Comparison of ENCODE assay signal across 23 mouse cellular contexts in the genomic region with DNA sequence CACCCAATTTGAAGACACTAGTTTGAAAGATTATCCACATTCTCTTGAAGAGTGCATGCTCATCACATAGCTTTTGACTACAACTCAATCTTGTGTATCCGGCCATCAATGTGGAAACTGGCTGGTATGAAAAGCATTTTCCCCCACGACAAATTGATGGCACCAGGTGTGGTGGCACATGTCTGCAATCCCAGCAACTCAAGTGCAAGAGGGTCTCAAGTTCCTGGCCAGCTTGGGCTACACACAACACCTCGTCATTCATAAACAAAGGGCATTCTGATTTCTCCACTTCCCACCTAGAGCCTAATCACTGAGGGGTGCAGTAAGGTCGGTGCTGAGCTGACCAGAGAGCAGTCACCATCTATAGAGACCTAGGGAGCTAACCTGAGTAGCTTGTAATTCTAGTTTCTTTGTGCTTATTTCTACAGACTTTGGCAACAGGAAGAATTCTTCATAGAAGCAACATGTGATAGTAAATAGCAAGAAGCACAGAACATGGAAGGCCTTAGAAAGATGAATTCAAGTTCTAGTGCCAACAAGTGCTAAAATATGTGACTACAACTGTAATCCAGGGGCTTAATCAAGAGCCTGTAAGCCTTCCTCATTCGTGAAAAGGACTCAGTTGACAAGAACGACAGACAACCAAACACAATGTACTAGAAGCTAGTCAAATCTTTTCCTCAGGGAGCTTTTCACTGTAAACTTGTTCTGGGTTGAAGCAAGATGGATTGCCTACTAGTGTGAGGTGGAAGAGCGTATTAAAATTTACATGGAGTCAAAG. TPM values are rescaled to one million over a fixed set of nuclear protein-coding genes. Genes with fewer than 3 reads are reported as not detected.
DNase-seq lines count a peak whose midpoint lies in the region; ATAC-seq and TF ChIP-seq lines count a peak whose summit lies in the region.
"Had no signal": no experiment of that assay in that cellular context is flagged by ENCODE, and none has a peak within 500 bp of the region (broad histone marks: within the 10 kb centered on the region; RNA-seq: fewer than 3 reads in every experiment).

No protein-coding gene starts in this region.

- no peak overlapping the region for H3K4me2 ChIP-seq in heart, embryonic 11.5 days
- H3K4me2 ChIP-seq in liver, embryonic 16.5 days (ENCODE audit: low read depth, low read length) = peak overlapping the region; percentile 24; the same call in 1 of the 2 replicates

- H3K79me2 ChIP-seq in C2C12 (ENCODE audit: control insufficient read depth, insufficient read depth) = peaks cover 80% of the 10 kb centered on the region

- DNase-seq in heart, adult 11 months = peak; percentile 84
- DNase-seq in fat pad, adult 2 months (ENCODE audit: extremely low read depth, low read depth, low spot score) = peak; percentile 70
- no peak for DNase-seq in layer of hippocampus, adult 9-11 months
- no peak for DNase-seq in spleen, postnatal 10 days (ENCODE audit: low spot score in 2 of 2)
- DNase-seq in embryo, embryonic 9.5 days (ENCODE audit: extremely low spot score) = no peak
- DNase-seq: adrenal gland, adult 8-10 months; adrenal gland, postnatal 36 days; cerebellum, adult 11 months; cerebellum, adult 8-10 months; cerebellum, postnatal 36 days; gastrocnemius, postnatal 10 days; heart, postnatal 36 days had no signal

- no peak for ATAC-seq in heart, embryonic 11.5 days (replicated peaks; ENCODE audit: insufficient number of reproducible peaks, low FRiP score, low TSS enrichment)
- ATAC-seq in liver, embryonic 16.5 days (ENCODE audit: low read depth) = no peak
- ATAC-seq: forebrain, embryonic 16.5 days had no signal

- H3K27me3 ChIP-seq in heart, embryonic 11.5 days (ENCODE audit: control insufficient read depth, insufficient read depth, low read length) = no peaks in the 10 kb centered on the region
- H3K27me3 ChIP-seq in C2C12 (ENCODE audit: control insufficient read depth, insufficient read depth, insufficient read length) = no peaks in the 10 kb centered on the region
- H3K27me3 ChIP-seq in liver, embryonic 16.5 days (ENCODE audit: control insufficient read depth, insufficient read depth, low read depth, low read length) = no peaks in the 10 kb centered on the region
- H3K27me3 ChIP-seq: forebrain, embryonic 12.5 days; heart, embryonic 13.5 days; hindbrain, embryonic 15.5 days had no signal

- H3K27ac ChIP-seq in heart, embryonic 11.5 days (ENCODE audit: low read depth, low read length) = no peak overlapping the region
- peak overlapping the region; percentile 39; the same call in 1 of the 2 replicates for H3K27ac ChIP-seq in liver, embryonic 16.5 days (ENCODE audit: low read length)
- H3K27ac ChIP-seq: forebrain, embryonic 12.5 days; heart, embryonic 13.5 days; hindbrain, embryonic 15.5 days had no signal

- H3ac ChIP-seq in C2C12 (ENCODE audit: control insufficient read depth, insufficient read length, low read depth) = no peak overlapping the region

- no peak overlapping the region for H3K9ac ChIP-seq in heart, embryonic 11.5 days (ENCODE audit: low read depth, low read length)
- H3K9ac ChIP-seq in liver, embryonic 16.5 days (ENCODE audit: low read depth, low read length) = no peak overlapping the region
- H3K9ac ChIP-seq: forebrain, embryonic 12.5 days; heart, embryonic 13.5 days; hindbrain, embryonic 15.5 days had no signal

- no peaks in the 10 kb centered on the region for H3K36me3 ChIP-seq in heart, embryonic 11.5 days (ENCODE audit: control insufficient read depth, insufficient read depth, low read length)
- peaks cover 39% of the 10 kb centered on the region for H3K36me3 ChIP-seq in C2C12 (ENCODE audit: control insufficient read depth, insufficient read depth)
- H3K36me3 ChIP-seq in liver, embryonic 16.5 days (ENCODE audit: control insufficient read depth, insufficient read depth) = peaks cover 15% of the 10 kb centered on the region
- H3K36me3 ChIP-seq: hindbrain, embryonic 15.5 days had no signal

- H3K79me3 ChIP-seq in C2C12 (ENCODE audit: low read depth) = peaks cover 61% of the 10 kb centered on the region

- TF ChIP-seq CTCF in C2C12 (IDR thresholded peaks at IDR 0.05; ENCODE audit: control insufficient read depth, insufficient read depth, insufficient read length) = no peak

- no peak overlapping the region for H3K4me3 ChIP-seq in heart, embryonic 11.5 days (ENCODE audit: low read depth, low read length)
- no peak overlapping the region for H3K4me3 ChIP-seq in C2C12 (ENCODE audit: insufficient read depth, poor library complexity, severe bottlenecking)
- no peak overlapping the region for H3K4me3 ChIP-seq in liver, embryonic 16.5 days (ENCODE audit: low read depth, low read length)

- 82% methylated on average over 7 of the region's 7 CpGs for WGBS in heart, embryonic 11.5 days (ENCODE audit: insufficient replicate concordance)
- 78% methylated on average over 7 of the region's 7 CpGs for WGBS in liver, embryonic 16.5 days (ENCODE audit: insufficient replicate concordance)

- peaks cover 4% of the 10 kb centered on the region; the same call in 1 of the 2 replicates for H3K4me1 ChIP-seq in heart, embryonic 11.5 days (ENCODE audit: control insufficient read depth, insufficient read depth, low read length)
- peaks cover 34% of the 10 kb centered on the region for H3K4me1 ChIP-seq in liver, embryonic 16.5 days (ENCODE audit: control insufficient read depth, low read depth, low read length)

- no peaks in the 10 kb centered on the region for H3K9me3 ChIP-seq in heart, embryonic 11.5 days (replicated peaks; ENCODE audit: control insufficient read depth, low read length)
- H3K9me3 ChIP-seq in liver, embryonic 16.5 days (replicated peaks; ENCODE audit: control insufficient read depth, low read length) = no peaks in the 10 kb centered on the region
- H3K9me3 ChIP-seq: forebrain, embryonic 12.5 days; heart, embryonic 13.5 days; hindbrain, embryonic 15.5 days had no signal

TF ChIP-seq in C2C12, 6 proteins besides CTCF, POLR2A, EP300 and RAD21:
- TF ChIP-seq MAX (IDR thresholded peaks at IDR 0.05) = no peak
- peak; percentile 1 for TF ChIP-seq MYOD1 (IDR thresholded peaks at IDR 0.05; ENCODE audit: control insufficient read depth, insufficient read length, low read depth)

RNA-seq across cellular contexts. Expression of a gene that starts 3.2 kb away (rescaled TPM):
- not detected in 2 replicates for polyA plus RNA-seq in heart, embryonic 11.5 days (2014; fragmentation: Nextera tagmentation; extraction: Ambion mirVana)
- not detected for polyA plus RNA-seq in C2C12 (2012; fragmentation: generic; extraction: Trizol)
- not detected in 2 replicates for polyA plus RNA-seq in liver, embryonic 16.5 days (2015; fragmentation: Nextera tagmentation; extraction: Ambion mirVana)
- polyA plus RNA-seq: embryonic facial prominence, embryonic 11.5 days; forebrain, embryonic 12.5 days; forebrain, embryonic 16.5 days; frontal cortex, adult 2 months; heart, embryonic 13.5 days; heart, postnatal 0 days; hindbrain, embryonic 11.5 days; hindbrain, embryonic 15.5 days had no signal

RNA-seq across cellular contexts. Expression of a gene that starts 31.0 kb away (rescaled TPM):
- 11.4 and 18.6 TPM in 2 replicates for polyA plus RNA-seq in heart, embryonic 11.5 days (2014; fragmentation: Nextera tagmentation; extraction: Ambion mirVana)
- 11.3 TPM for polyA plus RNA-seq in C2C12 (2012; fragmentation: generic; extraction: Trizol)
- 23.6 and 26.8 TPM in 2 replicates for polyA plus RNA-seq in liver, embryonic 16.5 days (2015; fragmentation: Nextera tagmentation; extraction: Ambion mirVana)

Comparison
In these comparisons a context has a peak if more than half of its experiments do, and no peak if none do; other contexts are left out.
1. DNase-seq: peak in heart, adult 11 months (single experiment) and fat pad, adult 2 months (single experiment); none in layer of hippocampus, adult 9-11 months (single experiment), spleen, postnatal 10 days (0 of 2) and embryo, embryonic 9.5 days (single experiment).